Mouse (Mus musculus) cortical plate, adult 2 months (tissue): ENCODE measurements around the gene Adamts20. TPM values are rescaled to one million over a fixed set of nuclear protein-coding genes. Genes with fewer than 3 reads are reported as not detected.

Experiments
- H3K27ac ChIP-seq: fragments of 200-500 bp; 2 replicates; pipeline ENCODE4 v1.5.1; 2012; ENCODE audit warnings: low read length, control low read depth, inconsistent platforms; ENCODE audit not compliant: insufficient read depth
- H3K4me1 ChIP-seq: fragments of 200-500 bp; 2 replicates; pipeline ENCODE4 v1.6.1; 2011; ENCODE audit warnings: low read length; ENCODE audit not compliant: control insufficient read depth, insufficient read depth
- H3K4me3 ChIP-seq: fragments of 200-500 bp; 2 replicates; pipeline ENCODE4 v1.5.1; 2011; ENCODE audit warnings: mild to moderate bottlenecking, low read length, control low read depth; ENCODE audit not compliant: insufficient read depth
- CTCF ChIP-seq: fragments of 200-500 bp; IDR thresholded peaks from 2 replicates; pipeline ENCODE4 v1.5.1; 2011; ENCODE audit warnings: mild to moderate bottlenecking, control low read depth, low read length; ENCODE audit not compliant: insufficient read depth; ENCODE audit errors: extremely low read depth
- POLR2A ChIP-seq: fragments of 200-500 bp; IDR thresholded peaks from 2 replicates; pipeline ENCODE4 v1.6.1; 2011; ENCODE audit warnings: mild to moderate bottlenecking, low read length, control low read depth; ENCODE audit not compliant: insufficient read depth; ENCODE audit errors: extremely low read depth
- polyA plus RNA-seq: library from polyadenylated mRNA; depleted of rRNA; stranded (reverse); fragments of >200 nt; gene quantifications from 2 replicates; pipeline ENCODE4 v1.2.3, GENCODE M21; 2012

Adamts20 gene
- polyA plus RNA-seq, 1 experiment, result 8.6 TPM

DNA sequence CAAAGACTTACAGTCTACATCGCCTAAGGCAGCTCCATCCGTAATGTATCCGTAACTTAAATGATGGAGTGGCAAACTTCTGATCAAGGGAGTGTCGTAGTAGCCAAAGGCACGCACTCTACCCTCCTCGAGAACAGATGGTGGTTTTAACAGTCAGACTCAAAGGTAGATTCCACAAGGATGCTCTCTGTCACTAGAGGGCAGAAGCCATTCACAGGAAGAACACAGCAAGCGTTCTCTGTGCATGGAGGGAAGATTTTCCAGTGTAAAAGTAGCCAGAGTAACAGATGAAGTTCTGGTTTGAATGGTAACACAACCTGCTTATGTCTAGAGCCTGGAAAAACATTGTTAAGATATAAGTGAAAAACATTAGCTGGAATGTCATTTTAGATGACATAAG lies 92.7 kb downstream of the Adamts20 start:
- no peak for TF ChIP-seq POLR2A
- TF ChIP-seq CTCF, result peak; percentile 59
- no peak overlapping the region for H3K27ac ChIP-seq

DNA sequence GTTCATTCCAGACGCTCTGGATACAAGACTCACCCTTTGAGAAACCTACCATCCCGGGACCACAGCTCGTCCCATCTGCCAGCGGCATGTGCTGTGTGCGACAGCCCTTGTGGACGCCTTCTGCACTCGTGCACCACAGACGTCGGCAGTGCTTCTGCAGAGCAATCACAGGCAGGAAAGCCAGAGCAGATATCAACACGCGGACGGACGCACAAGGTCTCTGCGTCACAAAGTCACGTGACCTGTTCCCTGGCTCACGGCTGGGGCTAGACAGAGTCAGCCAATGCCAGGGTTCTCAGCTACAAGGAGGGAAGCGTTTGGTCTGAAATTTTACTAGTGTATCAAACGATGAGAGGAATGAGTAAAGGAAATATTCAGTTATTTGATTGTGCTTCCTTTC lies 116.2 kb downstream of the Adamts20 start:
- H3K4me1 ChIP-seq, result no peaks in the 10 kb centered on the region
- H3K27ac ChIP-seq, result no peak overlapping the region
- no peak for TF ChIP-seq POLR2A
- TF ChIP-seq CTCF, result no peak
- H3K4me3 ChIP-seq, result no peak overlapping the region

More for the DNA sequence above, 92.7 kb downstream of the Adamts20 start:
- Histone ChIP-seq H3K4me3 (no peak overlapping the region), H3K4me1 (no peaks in the 10 kb centered on the region)

DNA sequence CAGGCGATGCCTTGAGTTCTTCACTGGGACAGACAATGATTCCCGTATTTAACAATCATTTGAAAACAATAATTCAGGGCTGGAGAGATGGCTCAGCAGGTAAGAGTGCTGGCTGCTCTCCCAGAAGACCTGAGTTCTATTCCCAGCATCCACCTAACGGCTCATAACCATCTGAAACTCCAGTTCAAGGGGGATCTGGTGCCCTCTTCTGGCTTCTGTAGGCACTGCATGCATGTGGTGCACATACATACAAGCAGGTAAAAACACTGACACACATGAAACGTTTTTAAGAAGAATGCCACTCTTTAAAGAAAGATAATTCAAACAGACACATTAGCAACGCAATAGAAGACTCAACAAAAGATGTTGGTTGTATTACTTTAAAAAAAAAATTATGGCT lies 120.9 kb downstream of the Adamts20 start:
- Histone ChIP-seq H3K4me1 (no peaks in the 10 kb centered on the region), H3K27ac (no peak overlapping the region), H3K4me3 (no peak overlapping the region)
- no peak for TF ChIP-seq CTCF
- TF ChIP-seq POLR2A, result no peak

DNA sequence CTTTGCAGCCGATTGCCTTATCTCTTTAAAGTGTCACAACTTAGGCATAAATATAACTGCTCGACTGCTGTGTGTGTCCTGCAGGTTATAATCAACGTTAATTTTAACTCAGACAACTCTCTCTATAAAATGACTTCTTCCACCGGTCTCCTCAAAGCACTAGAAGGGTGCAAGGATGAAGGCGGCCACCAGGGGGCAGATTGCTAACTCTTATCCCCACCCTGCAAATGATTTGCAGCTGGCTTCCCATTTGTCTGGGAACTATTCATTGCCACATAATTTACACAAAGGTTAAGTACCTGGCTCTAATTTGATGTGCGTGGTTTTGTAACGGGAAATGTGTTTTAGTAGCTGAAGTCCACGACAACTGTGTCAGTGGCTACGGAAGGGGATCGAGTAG lies 122.9 kb downstream of the Adamts20 start:
- Histone ChIP-seq H3K27ac (no peak overlapping the region), H3K4me1 (no peaks in the 10 kb centered on the region), H3K4me3 (no peak overlapping the region)
- TF ChIP-seq CTCF (peak; percentile 64), POLR2A (no peak)

DNA sequence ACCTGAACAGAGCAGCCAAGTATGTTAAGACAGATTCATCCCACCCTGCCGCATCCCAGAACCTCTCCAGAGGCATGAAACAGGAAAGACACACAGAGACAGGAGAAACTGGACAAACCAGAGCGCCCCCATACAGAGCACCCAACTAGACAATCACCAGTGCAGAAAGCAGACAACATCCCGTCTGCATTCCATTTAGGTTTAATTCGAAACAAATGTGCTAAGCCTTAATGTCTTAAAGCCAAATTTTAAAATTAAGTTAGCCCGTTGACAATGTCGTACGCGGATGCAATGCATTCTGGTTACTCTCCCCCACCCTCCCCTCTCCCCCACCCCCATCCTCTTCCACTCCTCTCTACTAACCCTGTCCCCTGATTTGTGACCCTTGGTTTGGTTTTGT lies 126.2 kb downstream of the Adamts20 start:
- H3K4me1 ChIP-seq, result no peaks in the 10 kb centered on the region
- TF ChIP-seq CTCF (no peak), POLR2A (no peak)
- H3K27ac ChIP-seq, result no peak overlapping the region
- no peak overlapping the region for H3K4me3 ChIP-seq

DNA sequence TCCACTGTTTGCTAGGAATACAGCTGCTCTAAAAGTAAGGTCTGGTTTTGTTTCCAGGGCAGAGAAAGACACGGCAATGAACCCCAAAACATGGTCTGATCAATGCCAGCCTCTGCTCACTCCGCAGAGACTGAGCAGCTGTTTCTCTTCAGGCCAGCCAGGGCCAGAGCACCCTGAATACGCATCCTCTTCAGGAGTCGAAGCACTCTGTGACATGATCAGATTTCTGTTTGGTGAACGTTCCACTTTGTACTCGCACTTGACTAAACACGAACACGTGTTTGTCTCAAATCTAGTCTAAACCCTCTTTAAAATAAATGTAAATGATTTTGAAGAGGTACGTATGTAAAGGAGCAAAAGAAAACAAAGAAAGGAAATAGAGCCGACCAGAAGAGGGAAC lies 130.6 kb downstream of the Adamts20 start:
- Histone ChIP-seq H3K4me1 (no peaks in the 10 kb centered on the region), H3K27ac (no peak overlapping the region), H3K4me3 (no peak overlapping the region)
- TF ChIP-seq CTCF, result no peak
- TF ChIP-seq POLR2A, result no peak

DNA sequence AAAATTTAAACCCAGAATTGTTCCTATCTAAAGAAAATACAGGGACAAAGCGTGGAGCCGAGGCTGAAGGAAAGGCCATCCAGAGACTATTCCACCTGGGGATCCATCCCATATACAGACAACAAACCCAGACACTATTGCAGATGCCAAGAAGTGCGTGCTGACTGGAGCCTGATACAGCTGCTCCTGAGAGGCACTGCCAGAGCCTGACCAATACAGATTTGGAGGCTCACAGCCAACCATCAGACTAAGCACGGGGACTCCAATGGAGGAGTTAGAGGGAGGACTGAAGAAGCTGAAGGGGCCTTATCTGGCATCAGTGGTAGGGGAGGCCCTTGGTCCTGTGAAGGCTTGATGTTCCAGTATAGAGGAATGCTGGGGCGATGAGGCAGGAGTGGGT lies 138.6 kb downstream of the Adamts20 start:
- H3K27ac ChIP-seq, result no peak overlapping the region
- no peak overlapping the region for H3K4me3 ChIP-seq
- no peaks in the 10 kb centered on the region for H3K4me1 ChIP-seq
- TF ChIP-seq CTCF (no peak), POLR2A (no peak)

DNA sequence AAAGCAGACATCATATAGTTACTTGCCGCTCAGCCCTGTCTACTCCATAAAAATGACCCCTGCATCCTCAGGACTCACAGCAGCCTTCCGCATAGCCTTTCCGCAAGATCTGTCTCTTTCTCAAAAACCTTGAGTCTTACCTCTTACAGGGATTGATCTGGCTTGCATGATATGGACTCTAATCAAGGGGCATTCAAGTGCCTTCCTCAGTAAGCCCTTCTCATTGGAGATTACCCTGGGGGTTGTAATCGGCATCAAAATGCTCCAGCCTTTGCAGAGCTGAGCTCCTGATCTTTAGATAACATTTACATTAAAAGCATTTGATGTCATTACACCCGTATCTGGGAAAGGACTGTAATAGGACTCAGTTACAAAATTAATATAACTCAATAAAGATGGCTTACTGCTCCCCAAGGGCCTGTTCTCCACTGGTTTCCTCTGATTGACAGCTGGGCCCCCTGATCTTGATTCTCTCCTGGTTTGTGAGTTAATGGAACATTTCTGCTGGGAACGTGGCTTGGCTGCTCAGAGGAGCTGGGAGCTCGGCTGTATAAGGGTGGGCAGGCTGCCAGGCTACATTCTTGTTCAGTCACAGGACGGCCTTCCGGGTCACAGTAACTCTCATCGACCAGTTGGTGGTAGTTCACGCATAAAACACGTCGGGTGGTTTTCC lies 139.6 kb downstream of the Adamts20 start:
- Histone ChIP-seq H3K27ac (no peak overlapping the region), H3K4me1 (no peaks in the 10 kb centered on the region), H3K4me3 (no peak overlapping the region)
- TF ChIP-seq POLR2A (no peak), CTCF (no peak)

DNA sequence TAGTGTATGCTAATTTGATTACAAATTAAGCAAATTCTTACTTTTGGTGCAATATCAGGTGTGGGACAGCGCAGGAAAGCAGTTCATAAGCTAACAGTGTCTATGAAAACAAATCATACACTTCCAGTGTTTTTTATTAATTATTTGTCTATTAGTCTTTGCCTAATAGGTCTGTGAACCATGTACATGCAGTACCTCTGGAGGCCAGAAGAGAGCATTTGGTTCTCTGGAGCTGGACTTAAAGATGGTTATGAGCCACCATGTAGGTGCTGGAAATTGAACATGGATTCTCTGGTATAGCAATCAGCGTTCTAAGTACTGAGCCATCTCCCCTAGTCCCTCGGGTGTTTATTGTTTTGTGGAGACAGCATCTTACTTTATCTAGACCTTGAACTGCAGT lies 149.0 kb downstream of the Adamts20 start:
- no peak overlapping the region for H3K4me3 ChIP-seq
- no peaks in the 10 kb centered on the region for H3K4me1 ChIP-seq
- TF ChIP-seq POLR2A, result no peak
- TF ChIP-seq CTCF, result no peak
- no peak overlapping the region for H3K27ac ChIP-seq

DNA sequence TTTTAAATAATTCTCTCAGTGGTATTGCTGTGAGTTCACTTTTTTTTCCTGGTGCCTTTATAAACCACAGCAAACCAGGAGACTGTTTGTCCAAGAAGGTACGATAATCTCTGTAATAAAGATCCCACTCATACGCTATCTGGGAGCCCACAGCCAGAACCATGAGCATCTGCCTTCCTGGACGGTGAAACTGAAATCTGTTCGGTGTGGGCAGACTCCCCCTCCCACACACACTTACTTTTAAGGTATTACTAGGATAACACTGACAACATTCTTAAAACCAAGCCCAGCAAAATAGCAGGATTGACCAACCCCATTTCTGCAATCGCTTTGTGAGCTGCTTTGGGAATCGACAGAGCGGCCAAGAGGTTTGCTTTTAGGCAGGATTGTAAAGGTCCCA lies 155.5 kb downstream of the Adamts20 start:
- Histone ChIP-seq H3K4me1 (peaks cover 3% of the 10 kb centered on the region), H3K27ac (no peak overlapping the region), H3K4me3 (no peak overlapping the region)
- TF ChIP-seq CTCF (no peak), POLR2A (no peak)
